Mouse (Mus musculus) thymus, adult 2 months (tissue): ENCODE measurements at regions not wholly inside any gene's neighbourhood (a gene's known extent, or its start where the extent isn't known, plus 50 kb on each side); places are given as distances from the start of the nearest gene placed in this dataset.

Experiments used
- DNase-seq: peaks from one replicate; pipeline ENCODE4 v3.0.0; 2021
- H3K27ac ChIP-seq: fragments of 200-500 bp; 2 replicates; pipeline ENCODE4 v1.5.1; 2012; ENCODE audit warnings: low read length, control low read depth; ENCODE audit not compliant: control insufficient read depth, insufficient read depth
- H3K27me3 ChIP-seq: fragments of 200-500 bp; 2 replicates; pipeline ENCODE4 v1.6.1; 2012; ENCODE audit warnings: mild to moderate bottlenecking, low read length, moderate library complexity, mixed read lengths; ENCODE audit not compliant: control insufficient read depth, insufficient read depth
- H3K36me3 ChIP-seq: fragments of 200-500 bp; 2 replicates; pipeline ENCODE4 v1.6.1; 2012; ENCODE audit warnings: mild to moderate bottlenecking, low read length, moderate library complexity; ENCODE audit not compliant: control insufficient read depth, insufficient read depth
- H3K4me1 ChIP-seq: fragments of 200-500 bp; replicated peaks from 2 replicates; pipeline ENCODE4 v1.6.1; 2012; ENCODE audit warnings: low read length; ENCODE audit not compliant: control insufficient read depth, insufficient read depth
- H3K4me3 ChIP-seq: fragments of 200-500 bp; 2 replicates; pipeline ENCODE4 v1.5.1; 2012; ENCODE audit warnings: mild to moderate bottlenecking, low read length, control low read depth, moderate library complexity; ENCODE audit not compliant: control insufficient read depth, insufficient read depth
- CTCF ChIP-seq: fragments of 200-500 bp; IDR thresholded peaks from 2 replicates; pipeline ENCODE4 v1.5.1; 2012; ENCODE audit warnings: mild to moderate bottlenecking, control low read depth, low read length, moderate library complexity, borderline replicate concordance; ENCODE audit not compliant: control insufficient read depth, poor library complexity, insufficient read depth; ENCODE audit errors: extremely low read depth
- POLR2A ChIP-seq: fragments of 200-500 bp; IDR thresholded peaks from 2 replicates; pipeline ENCODE4 v1.6.1; 2012; ENCODE audit warnings: mild to moderate bottlenecking, low read length, control low read depth, moderate library complexity; ENCODE audit not compliant: control insufficient read depth, poor library complexity, insufficient read depth; ENCODE audit errors: extremely low read depth
- WGBS: fragments of 180-500 bp; shearing (Covaris S2); methylation state at CpG from one replicate; pipeline ENCODE4 v1.1.7; 2018; 5-methylcytosine and 5-hydroxymethylcytosine counted together

GRCm38 (mm10) chr11:52654640-52655039 is 109.8 kb upstream of the Fstl4 start:
- no peak for TF ChIP-seq CTCF
- TF ChIP-seq POLR2A = no peak
- no peak for DNase-seq
- H3K27me3 ChIP-seq = no peaks in the 10 kb centered on the region
- 92% methylated on average over 7 of the region's 7 CpGs for WGBS
- H3K27ac ChIP-seq = no peak overlapping the region
- H3K4me3 ChIP-seq = no peak overlapping the region
- H3K4me1 ChIP-seq = no peaks in the 10 kb centered on the region
- no peaks in the 10 kb centered on the region for H3K36me3 ChIP-seq

- no peaks in the 10 kb centered on the region for H3K36me3 ChIP-seq
- no peaks in the 10 kb centered on the region for H3K27me3 ChIP-seq
- H3K4me3 ChIP-seq = no peak overlapping the region
- H3K4me1 ChIP-seq = no peaks in the 10 kb centered on the region
- no peak for TF ChIP-seq POLR2A
- TF ChIP-seq CTCF = no peak
- DNase-seq = no peak
- H3K27ac ChIP-seq = no peak overlapping the region
- WGBS = 58% methylated on average over 2 of the region's 2 CpGs
Measured at GRCm38 (mm10) chr11:52655720-52656474, 108.5 kb upstream of the Fstl4 start.

GRCm38 (mm10) chr11:52661234-52661633 is 103.2 kb upstream of the Fstl4 start:
- TF ChIP-seq CTCF (no peak), POLR2A (no peak)
- no peak overlapping the region for H3K27ac ChIP-seq

GRCm38 (mm10) chr11:52661894-52662593 is 102.4 kb upstream of the Fstl4 start:
- Histone ChIP-seq H3K27me3 (no peaks in the 10 kb centered on the region), H3K4me1 (no peaks in the 10 kb centered on the region), H3K36me3 (no peaks in the 10 kb centered on the region), H3K4me3 (no peak overlapping the region), H3K27ac (no peak overlapping the region)
- DNase-seq = no peak
- TF ChIP-seq POLR2A (no peak), CTCF (no peak)
- WGBS = 88% methylated on average over 15 of the region's 15 CpGs

More at GRCm38 (mm10) chr11:52661234-52661633, 103.2 kb upstream of the Fstl4 start:
- H3K36me3 ChIP-seq = no peaks in the 10 kb centered on the region
- H3K27me3 ChIP-seq = no peaks in the 10 kb centered on the region
- DNase-seq = no peak
- WGBS = 92% methylated on average over 12 of the region's 12 CpGs
- H3K4me1 ChIP-seq = no peaks in the 10 kb centered on the region
- no peak overlapping the region for H3K4me3 ChIP-seq

- TF ChIP-seq POLR2A = no peak
- no peak for TF ChIP-seq CTCF
- no peaks in the 10 kb centered on the region for H3K27me3 ChIP-seq
- no peak overlapping the region for H3K27ac ChIP-seq
- no peak for DNase-seq
- no peak overlapping the region for H3K4me3 ChIP-seq
- WGBS = 89% methylated on average over 1 of the region's 1 CpGs
- H3K4me1 ChIP-seq = no peaks in the 10 kb centered on the region
- H3K36me3 ChIP-seq = no peaks in the 10 kb centered on the region
Measured at GRCm38 (mm10) chr11:52665343-52665742, 99.1 kb upstream of the Fstl4 start.

GRCm38 (mm10) chr11:52675022-52675421 is 89.4 kb upstream of the Fstl4 start:
- TF ChIP-seq CTCF (no peak), POLR2A (no peak)
- Histone ChIP-seq H3K27ac (no peak overlapping the region), H3K27me3 (no peaks in the 10 kb centered on the region), H3K36me3 (no peaks in the 10 kb centered on the region), H3K4me1 (no peaks in the 10 kb centered on the region), H3K4me3 (no peak overlapping the region)
- no peak for DNase-seq
- WGBS = 64% methylated on average over 6 of the region's 6 CpGs

- no peaks in the 10 kb centered on the region for H3K4me1 ChIP-seq
- WGBS = 93% methylated on average over 4 of the region's 4 CpGs
- no peaks in the 10 kb centered on the region for H3K27me3 ChIP-seq
- TF ChIP-seq POLR2A (no peak), CTCF (no peak)
- H3K36me3 ChIP-seq = no peaks in the 10 kb centered on the region
- no peak overlapping the region for H3K4me3 ChIP-seq
- no peak for DNase-seq
- H3K27ac ChIP-seq = no peak overlapping the region
Measured at GRCm38 (mm10) chr11:52678259-52678658, 86.2 kb upstream of the Fstl4 start.
